Mouse (Mus musculus) thymus, postnatal 36 days (tissue): ENCODE measurements around the gene Cd36.
"Not testable (repeated sequence)": the region's sequence is repeated elsewhere in the genome, so short reads cannot be mapped to it uniquely, and the experiment has no call there.

ENCODE experiments used
- DNase-seq, 2 experiments: peaks; one replicate each; pipeline ENCODE4 v3.0.0; 2022; ENCODE audit warnings: mixed read lengths in 2 of 2

The Cd36 gene

GRCm38 (mm10) chr5:17888598-17888997 lies at the start of gene Cd36:
TSS of gene Cd36 (minus strand) at chr5:17888801.
- DNase-seq = no peak

GRCm38 (mm10) chr5:17934501-17934900 lies 45.9 kb upstream of the Cd36 start:
- no peak for DNase-seq

GRCm38 (mm10) chr5:17931588-17931987 lies 43.0 kb upstream of the Cd36 start:
- DNase-seq = not testable (repeated sequence)

GRCm38 (mm10) chr5:17929006-17929567 lies 40.5 kb upstream of the Cd36 start:
- no peak for DNase-seq

GRCm38 (mm10) chr5:17928471-17928870 lies 39.9 kb upstream of the Cd36 start:
- no peak for DNase-seq

- no peak for DNase-seq
Measured at GRCm38 (mm10) chr5:17924085-17924518, 35.5 kb upstream of the Cd36 start.

GRCm38 (mm10) chr5:17923648-17924047 lies 35.0 kb upstream of the Cd36 start:
- DNase-seq = no peak

GRCm38 (mm10) chr5:17918966-17919365 lies 30.4 kb upstream of the Cd36 start:
- no peak for DNase-seq

GRCm38 (mm10) chr5:17904766-17905165 lies 16.2 kb upstream of the Cd36 start:
- no peak for DNase-seq

- DNase-seq = no peak
Measured at GRCm38 (mm10) chr5:17898948-17899347, 10.3 kb upstream of the Cd36 start.

- DNase-seq = not testable (repeated sequence)
Measured at GRCm38 (mm10) chr5:17897641-17898040, 9.0 kb upstream of the Cd36 start.

GRCm38 (mm10) chr5:17893577-17894172 lies 5.1 kb upstream of the Cd36 start:
- DNase-seq = no peak

- no peak for DNase-seq
Measured at GRCm38 (mm10) chr5:17889291-17889690, 690 bp upstream of the Cd36 start.

GRCm38 (mm10) chr5:17886377-17886776 lies 2.2 kb downstream of the Cd36 start:
- no peak for DNase-seq

GRCm38 (mm10) chr5:17883357-17883875 lies 5.2 kb downstream of the Cd36 start:
- DNase-seq = no peak

- DNase-seq = no peak
Measured at GRCm38 (mm10) chr5:17881542-17881896, 7.1 kb downstream of the Cd36 start.

- no peak for DNase-seq
Measured at GRCm38 (mm10) chr5:17880799-17881541, 7.6 kb downstream of the Cd36 start.

- DNase-seq = no peak
Measured at GRCm38 (mm10) chr5:17879924-17880323, 8.7 kb downstream of the Cd36 start.

GRCm38 (mm10) chr5:17877044-17877443 lies 11.6 kb downstream of the Cd36 start:
- DNase-seq = no peak

- DNase-seq = no peak
Measured at GRCm38 (mm10) chr5:17876637-17877036, 12.0 kb downstream of the Cd36 start.

GRCm38 (mm10) chr5:17874335-17874734 lies 14.3 kb downstream of the Cd36 start:
- no peak for DNase-seq

- DNase-seq = no peak
Measured at GRCm38 (mm10) chr5:17865432-17865831, 23.2 kb downstream of the Cd36 start.

GRCm38 (mm10) chr5:17863085-17863484 lies 25.5 kb downstream of the Cd36 start:
- no peak for DNase-seq

- DNase-seq = no peak
Measured at GRCm38 (mm10) chr5:17858399-17858798, 30.2 kb downstream of the Cd36 start.
